Mouse (Mus musculus): ENCODE data around the gene Dock11.

Dock11 gene

GRCm38 (mm10) chrX:35951945-35952344 lies 63.3 kb downstream of the Dock11 start:
- no peak for DNase-seq

GRCm38 (mm10) chrX:35952521-35953095 lies 64.0 kb downstream of the Dock11 start:
- DNase-seq = no peak

- DNase-seq = no peak
These were observed 67.6 kb downstream of the Dock11 start for GRCm38 (mm10) chrX:35956236-35956635.

- DNase-seq = no peak
These were observed 74.5 kb downstream of the Dock11 start for GRCm38 (mm10) chrX:35963087-35963486.

GRCm38 (mm10) chrX:35969276-35969675 lies 80.6 kb downstream of the Dock11 start:
- no peak for DNase-seq

- DNase-seq = no peak
These were observed 88.0 kb downstream of the Dock11 start for GRCm38 (mm10) chrX:35976657-35977056.

- no peak for DNase-seq
These were observed 99.3 kb downstream of the Dock11 start for GRCm38 (mm10) chrX:35987981-35988380.

- DNase-seq = no peak
These were observed 102.0 kb downstream of the Dock11 start for GRCm38 (mm10) chrX:35990508-35991095.

- no peak for DNase-seq
These were observed 105.6 kb downstream of the Dock11 start for GRCm38 (mm10) chrX:35994226-35994625.

- DNase-seq = peak; percentile 3
These were observed 108.4 kb downstream of the Dock11 start for GRCm38 (mm10) chrX:35997004-35997403.

GRCm38 (mm10) chrX:35997793-35998419 lies 109.3 kb downstream of the Dock11 start:
- DNase-seq = no peak

GRCm38 (mm10) chrX:36025651-36026050 lies 137.0 kb downstream of the Dock11 start:
- DNase-seq = no peak

GRCm38 (mm10) chrX:36031113-36031512 lies 142.5 kb downstream of the Dock11 start:
- DNase-seq = no peak

GRCm38 (mm10) chrX:36034045-36034444 lies 145.4 kb downstream of the Dock11 start:
- DNase-seq = no peak

GRCm38 (mm10) chrX:36045731-36046130 lies 157.1 kb downstream of the Dock11 start:
- no peak for DNase-seq

GRCm38 (mm10) chrX:36047451-36047850 lies 158.8 kb downstream of the Dock11 start:
- DNase-seq = peak; percentile 21

- DNase-seq = no peak
These were observed 161.7 kb downstream of the Dock11 start for GRCm38 (mm10) chrX:36050312-36050711.

GRCm38 (mm10) chrX:36073997-36074396 lies 185.4 kb downstream of the Dock11 start:
- no peak for DNase-seq

GRCm38 (mm10) chrX:36077164-36077563 lies 188.5 kb downstream of the Dock11 start:
- DNase-seq = no peak

- DNase-seq = no peak
These were observed 194.3 kb downstream of the Dock11 start for GRCm38 (mm10) chrX:36082917-36083316.

- no peak for DNase-seq
These were observed 200.0 kb downstream of the Dock11 start for GRCm38 (mm10) chrX:36088464-36089256.

GRCm38 (mm10) chrX:36100883-36101282 lies 212.3 kb downstream of the Dock11 start:
- DNase-seq = no peak

GRCm38 (mm10) chrX:36101318-36101717 lies 212.7 kb downstream of the Dock11 start:
- DNase-seq = no peak

- DNase-seq = no peak
These were observed 220.0 kb downstream of the Dock11 start for GRCm38 (mm10) chrX:36108601-36109000.
